Mouse (Mus musculus) right cerebral cortex, postnatal 36 days (tissue): ENCODE data around the gene Fam163b.

Experiments
- DNase-seq, 2 experiments: peaks; one replicate each; pipeline ENCODE4 v3.0.0; 2022; ENCODE audit warnings: low spot score in 2 of 2, mixed read lengths in 1 of 2

The Fam163b gene

DNA sequence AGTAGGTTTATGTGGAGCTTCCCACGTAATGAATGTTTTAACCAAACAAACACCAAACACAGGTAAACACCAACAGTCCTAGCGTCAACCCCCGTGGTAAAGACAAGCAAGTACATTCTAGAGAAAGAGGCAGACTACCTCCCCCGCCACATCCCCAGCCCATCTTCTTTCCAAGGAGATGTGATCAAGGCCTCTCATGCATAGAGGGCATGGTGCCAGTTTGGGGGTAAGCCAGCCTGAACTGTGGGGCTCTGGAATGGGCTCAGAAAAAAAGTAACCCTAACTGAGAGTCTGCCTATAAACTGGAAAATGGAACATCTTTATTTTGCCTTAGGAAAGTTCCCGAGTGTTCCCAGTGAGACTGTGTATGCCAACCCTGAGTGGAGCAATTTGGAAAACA, 6.4 kb downstream of the Fam163b start:
- no peak for DNase-seq

DNA sequence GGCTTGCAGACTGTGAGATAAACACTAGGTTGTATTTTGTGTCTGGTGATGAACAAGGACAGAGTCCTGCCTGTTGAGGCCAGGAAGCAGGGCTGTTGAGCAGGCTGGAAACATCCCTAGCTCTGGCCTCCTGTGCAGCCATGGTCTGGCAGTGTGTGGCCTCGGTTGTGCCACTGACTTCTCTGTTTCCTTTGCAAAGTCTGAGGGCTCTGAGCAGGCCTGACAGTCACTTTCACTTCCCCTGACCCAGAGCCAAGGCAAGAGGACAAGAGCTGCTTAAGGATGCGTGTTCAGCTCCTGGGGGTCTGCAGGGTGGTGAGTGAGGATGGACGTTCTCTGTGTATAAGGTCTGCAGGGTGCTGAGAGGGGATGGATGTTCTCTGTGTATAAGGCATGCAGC, 13.3 kb downstream of the Fam163b start:
- DNase-seq, result no peak

DNA sequence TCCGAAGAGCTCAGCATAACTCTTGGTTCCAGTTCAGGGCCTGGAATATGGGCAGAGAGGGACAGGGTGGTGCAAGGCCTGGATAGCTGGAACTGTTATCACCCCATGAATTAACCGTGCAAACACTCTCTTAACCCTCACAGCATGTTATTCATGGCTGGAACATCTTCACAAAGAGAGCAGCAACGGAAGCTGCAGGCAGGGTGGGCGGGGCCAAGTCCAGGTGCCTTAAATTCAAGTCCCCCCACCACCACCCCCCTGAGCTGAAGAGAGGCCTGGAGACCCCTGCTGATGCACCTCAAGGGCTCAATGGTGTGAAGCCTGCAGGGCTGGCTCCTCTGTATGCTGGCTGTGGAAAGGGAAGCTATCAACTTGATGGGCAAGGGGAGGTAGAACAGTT, 15.8 kb downstream of the Fam163b start:
- no peak for DNase-seq

DNA sequence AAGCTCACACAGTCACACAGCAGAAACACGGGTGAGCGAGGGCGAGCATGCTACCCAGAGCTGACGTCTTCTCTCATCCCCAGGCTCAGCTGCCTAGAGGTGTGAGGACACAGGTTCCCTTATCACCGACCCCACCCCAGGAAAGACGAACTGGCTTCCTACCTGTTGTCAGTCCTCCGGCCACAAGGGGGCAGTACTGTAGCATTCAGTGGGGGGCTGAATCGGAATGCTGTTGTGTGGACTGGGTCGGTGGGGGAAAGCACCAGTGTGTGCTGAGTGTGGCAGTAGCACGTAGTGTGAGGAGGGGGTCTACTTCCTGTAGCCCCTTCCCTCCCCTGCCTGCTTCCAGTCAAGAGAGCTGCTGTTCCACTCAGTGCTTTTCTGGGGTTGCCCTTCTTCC, 16.3 kb downstream of the Fam163b start:
- DNase-seq, result no peak

DNA sequence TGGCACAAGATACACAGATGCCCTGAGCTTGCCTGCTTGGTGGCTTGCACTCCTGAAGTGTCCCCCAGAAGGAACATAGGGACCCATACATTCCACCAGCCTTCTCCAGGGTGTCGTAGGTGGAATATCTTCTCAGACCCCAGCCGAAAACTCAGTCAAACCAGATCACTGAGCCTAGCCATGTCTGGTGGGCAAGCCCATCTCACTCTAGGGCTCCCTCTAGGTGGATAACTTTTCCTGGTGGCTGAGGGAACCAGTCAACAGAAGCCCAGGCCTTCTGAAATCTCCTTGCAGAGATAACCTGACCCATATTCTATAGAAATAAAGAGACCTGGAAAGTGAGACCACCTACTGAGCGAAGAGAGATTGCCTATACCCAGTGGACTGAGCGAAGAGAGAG, 19.2 kb downstream of the Fam163b start:
- no peak for DNase-seq

DNA sequence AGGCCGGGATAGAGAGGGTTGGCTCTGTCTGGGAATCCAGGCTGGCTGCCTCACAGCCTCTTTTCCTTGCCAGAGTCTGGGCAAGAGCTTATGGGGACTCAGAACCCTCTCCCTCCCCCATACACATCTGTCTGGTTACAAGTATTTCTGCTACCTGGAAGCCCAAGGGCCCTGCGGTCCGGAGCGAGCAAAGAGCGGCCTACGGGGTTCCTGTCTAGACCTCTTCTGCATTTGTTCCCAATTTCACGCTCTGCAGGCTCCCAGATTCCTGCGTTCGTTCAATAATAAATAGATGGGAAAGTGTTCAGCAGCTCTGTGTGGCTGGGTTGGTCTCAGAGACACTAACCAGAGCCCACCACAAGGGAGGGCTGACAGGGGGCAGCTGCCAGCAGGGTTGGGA, 19.7 kb downstream of the Fam163b start:
- DNase-seq, result no peak

DNA sequence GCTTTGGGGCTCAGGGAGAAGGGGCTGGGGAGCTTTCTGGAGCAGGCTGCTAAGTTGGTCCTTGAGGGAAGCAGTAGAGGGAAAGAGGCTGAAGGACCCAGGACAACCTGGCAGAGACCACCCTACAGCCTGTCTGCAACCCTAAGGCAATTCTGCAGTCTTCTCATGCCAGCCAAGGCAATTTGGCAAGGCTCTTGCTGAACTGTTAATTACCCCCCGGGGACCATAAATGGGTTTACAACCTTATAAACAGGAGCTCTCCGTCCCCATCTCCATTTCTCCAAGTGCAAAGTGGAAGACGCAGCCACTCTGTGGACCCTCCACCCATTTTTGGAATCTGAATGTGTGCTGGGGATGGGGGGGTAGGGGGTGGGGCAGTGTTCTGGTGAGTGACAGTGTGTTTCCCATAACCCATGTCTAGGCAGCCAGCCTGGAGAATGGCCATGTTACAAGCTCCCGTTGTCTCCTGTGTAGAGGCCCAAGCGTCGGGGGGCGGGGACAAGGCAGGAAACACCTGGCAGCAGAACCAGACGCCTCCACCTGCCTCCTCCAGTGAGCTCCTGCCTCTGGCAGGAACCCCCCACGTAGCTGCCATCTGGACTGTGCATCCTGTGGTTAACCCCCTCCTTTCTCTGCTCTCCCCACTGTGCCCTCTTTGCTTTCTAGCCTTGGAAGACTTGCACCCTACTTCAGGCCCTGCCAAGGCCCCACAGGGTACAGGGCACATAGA, 20.5 kb downstream of the Fam163b start:
- DNase-seq, result peak in 1 of 2 experiments; percentile 41

DNA sequence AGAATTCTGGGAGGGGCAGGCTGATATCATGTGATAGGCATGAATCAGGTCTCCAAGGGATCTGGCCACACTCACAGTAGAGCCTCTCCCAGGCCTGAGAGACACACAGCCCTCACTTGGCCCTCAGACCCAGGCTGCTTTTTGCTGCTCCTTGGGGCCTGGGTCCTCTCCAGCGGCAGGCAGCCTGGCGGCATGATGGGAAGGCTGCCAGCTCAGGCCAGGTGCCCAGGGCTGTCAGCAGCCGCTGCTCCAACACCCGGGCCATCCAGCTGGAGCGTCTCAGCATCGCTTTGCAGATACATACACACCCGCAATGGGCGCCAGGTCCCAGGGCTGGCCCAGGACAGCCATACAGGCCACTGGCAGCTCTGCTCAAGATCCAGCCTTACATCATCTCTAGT, 22.1 kb downstream of the Fam163b start:
- DNase-seq, result no peak

DNA sequence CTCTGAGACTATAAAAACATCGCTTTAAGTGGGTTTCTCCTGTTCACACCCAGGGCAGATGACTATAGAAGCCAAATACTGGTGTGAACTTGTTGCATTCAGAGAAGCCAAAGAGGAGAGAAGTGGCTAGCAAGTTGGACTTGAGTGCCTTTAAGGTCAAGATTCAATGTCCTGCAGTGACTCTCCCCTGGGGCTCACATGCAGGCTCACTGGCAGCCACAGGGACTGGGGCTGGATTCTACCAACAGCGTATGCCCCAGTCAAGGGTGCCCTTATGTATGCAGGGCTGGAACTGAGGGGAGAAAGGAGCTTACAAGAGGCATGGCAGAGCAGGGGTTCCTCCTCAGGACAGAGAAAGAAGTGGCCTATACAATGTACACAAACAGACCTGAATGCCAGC, 22.5 kb downstream of the Fam163b start:
- no peak for DNase-seq

DNA sequence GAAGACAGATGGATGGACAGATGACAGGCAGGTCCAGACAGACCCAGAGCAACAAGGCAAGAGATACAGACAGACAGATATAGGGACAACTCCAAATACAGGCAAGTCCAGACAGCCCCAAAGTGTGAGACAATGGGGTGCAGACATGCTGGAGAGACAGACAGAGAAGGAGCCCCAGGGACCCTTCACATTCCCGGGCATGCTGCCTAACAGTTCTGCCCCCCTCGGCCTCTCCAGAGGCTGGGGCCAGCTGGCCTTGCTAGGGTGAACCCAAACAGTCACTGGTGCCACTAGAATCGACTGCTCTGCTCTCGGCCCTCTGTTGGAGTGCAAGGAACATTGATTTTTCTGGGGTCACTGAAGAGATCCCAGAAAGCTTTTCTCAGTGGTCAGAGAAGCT, 23.8 kb downstream of the Fam163b start:
- DNase-seq, result no peak

DNA sequence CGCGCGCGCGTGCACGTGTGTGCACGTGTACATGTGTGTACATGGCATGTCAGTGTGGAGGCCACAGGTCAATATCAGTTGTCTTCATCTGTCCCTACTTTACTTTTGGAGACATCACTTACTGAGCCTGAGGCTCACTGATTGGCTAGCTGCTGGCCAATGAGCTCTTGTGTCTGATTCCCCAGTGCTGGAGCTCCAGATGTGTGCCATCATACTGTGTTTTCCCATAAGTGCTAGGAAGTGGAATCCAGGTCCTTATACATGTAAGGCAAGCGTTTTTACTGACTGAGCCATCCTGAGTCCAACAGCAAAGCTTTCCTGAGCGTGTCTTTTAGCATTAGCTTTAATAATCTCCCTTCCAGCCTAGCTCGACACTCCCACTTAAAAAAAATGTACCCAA, 28.1 kb downstream of the Fam163b start:
- no peak for DNase-seq

DNA sequence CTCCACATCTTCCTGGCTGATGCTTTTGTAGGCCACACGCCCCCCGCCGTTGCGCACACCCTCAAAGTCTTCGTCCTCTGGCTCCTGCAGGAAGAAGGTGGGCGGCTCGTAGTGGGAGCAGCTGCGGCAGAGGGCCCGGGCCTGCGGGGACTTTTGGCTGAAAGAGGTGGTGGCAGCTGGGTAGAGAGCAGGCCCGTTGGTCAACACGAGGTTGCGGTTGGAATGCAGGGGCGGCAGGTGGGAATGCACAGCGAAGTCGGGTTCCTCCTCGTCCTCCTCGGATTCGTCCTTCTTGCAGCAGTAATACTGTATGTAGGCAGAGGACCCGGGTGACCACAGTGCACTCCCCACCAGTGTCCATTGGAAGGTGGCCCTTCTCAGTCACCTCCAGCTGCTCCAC, 29.7 kb downstream of the Fam163b start:
- DNase-seq, result no peak

DNA sequence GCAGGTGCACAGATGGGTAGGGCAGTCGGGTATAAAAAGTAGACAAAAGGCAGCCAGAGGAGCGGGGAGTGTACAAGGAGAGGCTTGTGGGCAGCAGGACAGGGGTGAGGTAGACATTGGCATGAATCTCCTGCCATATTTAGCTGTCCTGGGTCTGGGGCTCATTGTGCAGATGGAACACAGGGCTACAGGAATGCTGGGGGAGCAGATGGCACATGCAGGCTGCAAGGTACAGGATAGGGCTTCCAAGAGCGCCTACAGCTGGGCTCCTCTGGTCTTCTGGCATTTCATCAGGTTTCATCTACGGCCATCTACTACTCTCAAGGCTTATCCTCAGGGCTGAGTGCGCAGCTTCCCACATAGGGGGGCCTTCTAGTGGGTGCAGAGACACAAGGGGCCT, 33.2 kb downstream of the Fam163b start:
- no peak for DNase-seq

DNA sequence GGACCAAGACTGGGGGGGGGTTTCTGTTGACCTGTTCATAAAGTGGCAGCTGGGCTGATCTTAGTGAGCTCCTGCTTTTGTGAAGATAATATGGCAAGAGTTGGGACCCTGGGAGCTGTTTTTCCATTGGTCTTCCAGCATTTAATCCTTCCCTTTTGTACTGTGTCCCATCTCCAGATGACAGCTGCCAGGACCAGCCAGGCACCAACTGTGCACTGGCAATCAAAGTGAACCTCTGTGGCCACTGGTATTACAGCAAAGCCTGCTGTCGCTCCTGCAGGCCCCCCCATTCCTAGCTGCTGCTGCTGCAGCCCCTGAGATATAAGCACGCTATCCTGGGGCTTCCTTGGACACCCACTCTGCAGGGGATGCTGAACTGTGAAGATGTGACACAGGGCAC, 34.1 kb downstream of the Fam163b start:
- DNase-seq, result no peak

DNA sequence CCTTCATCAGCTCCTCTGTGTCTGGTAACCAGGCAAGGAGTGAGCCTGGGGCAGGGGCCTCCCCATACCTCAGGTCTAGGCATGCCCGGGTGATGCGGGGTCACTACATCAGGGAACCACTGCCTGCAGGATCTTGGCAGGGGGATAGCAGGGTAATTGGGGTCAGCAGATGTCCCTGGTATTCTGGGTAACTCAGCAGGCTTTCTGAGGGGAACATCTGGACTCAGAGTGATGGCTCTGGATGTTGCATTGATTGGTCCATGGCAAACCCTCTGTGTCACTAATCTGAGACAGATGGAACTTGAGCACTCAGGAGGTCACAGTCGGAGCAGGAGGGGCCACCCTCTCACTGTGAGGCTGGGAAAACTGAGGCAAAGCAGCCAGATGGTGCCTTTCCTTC, 35.5 kb downstream of the Fam163b start:
- DNase-seq, result no peak

DNA sequence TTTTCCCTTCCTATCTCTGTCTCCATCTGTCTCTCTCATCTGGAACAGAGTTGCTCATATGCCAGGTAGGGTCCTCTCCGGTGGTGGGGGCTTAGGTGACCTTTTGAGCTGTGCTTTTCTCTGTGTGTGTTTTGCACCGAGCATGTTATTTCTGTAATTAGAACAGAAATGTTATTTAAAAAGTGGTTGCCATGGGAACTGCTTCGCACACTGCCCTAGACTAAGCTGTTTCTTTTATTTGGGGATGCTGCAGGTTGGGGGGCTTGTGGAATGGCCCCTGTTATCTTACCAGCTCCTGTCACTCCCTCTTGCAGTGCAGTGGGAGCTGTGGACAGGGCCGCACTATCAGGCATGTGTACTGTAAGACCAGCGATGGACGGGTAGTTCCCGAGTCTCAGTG, 38.7 kb downstream of the Fam163b start:
- DNase-seq, result no peak

DNA sequence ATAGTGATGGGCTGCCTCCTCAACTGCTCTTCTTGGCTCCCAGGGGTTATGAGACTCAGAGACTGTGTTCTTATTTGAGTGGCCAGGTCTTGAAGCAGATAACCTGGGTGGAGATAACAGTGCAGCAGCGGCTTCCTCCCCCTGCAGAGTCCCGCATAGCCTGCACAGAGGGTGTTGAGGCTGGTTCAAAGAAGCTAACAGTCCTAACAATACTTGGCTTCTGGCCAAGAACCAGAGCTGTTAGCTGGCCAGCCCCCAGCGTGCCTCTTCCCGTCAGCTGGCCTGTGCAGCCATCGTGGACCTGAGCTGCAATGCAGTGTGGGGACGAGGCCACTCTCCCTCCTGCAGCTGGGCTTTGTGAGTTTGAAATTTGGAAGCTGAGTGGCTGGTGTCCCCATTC, 44.5 kb downstream of the Fam163b start:
- no peak for DNase-seq

DNA sequence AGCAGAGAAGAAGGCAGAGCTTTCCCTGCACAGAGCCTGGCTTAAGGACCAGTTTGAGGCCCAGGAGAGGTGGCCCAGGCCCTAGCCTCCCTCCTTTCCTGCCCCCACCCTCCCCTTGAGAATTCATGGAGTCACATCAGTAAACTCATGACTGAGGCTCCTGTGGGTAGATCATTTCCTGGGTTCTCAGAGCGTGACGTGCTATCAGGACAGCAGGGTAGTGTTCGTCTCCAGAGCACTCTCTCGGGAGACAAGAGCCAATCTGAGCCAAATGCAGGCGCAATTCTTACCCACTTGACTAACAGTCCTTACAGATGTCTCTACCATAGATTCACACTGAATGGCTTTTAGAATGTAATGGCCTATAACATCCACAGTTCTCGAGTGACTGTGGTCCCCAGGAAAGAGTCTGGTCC, 45.0 kb downstream of the Fam163b start:
- DNase-seq, result no peak

DNA sequence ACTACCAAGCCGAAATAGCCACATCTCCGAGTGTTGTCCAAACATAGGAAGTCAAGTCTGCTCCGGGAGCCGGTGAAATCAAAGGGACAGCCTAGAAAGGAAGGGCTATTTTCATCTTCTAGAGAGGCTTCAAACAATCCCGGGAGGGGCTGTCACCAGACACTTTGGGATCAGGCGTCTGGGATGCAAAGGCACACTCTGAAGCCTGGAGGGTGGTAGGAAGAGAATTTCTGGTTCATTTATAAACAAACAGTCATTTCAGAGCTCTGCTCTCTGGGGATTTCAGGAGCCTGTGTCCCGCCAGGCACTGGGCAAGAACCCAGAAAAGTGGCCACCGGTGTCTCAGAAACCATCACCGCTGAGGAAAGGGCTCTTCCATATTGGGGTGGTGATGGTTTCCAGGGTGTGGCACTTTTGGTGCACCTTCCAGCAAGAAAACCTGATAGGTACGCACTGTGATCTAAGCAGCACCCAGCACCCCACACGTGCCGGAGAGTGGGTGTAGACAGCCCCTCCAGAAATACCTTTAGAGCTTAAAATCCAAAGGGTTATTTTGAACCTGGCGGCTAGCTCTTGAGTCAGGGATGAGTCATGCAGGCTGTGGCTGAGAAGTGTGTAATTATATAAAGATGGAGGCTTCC, 45.8 kb downstream of the Fam163b start:
- peak; percentile 78 to 82 for DNase-seq

DNA sequence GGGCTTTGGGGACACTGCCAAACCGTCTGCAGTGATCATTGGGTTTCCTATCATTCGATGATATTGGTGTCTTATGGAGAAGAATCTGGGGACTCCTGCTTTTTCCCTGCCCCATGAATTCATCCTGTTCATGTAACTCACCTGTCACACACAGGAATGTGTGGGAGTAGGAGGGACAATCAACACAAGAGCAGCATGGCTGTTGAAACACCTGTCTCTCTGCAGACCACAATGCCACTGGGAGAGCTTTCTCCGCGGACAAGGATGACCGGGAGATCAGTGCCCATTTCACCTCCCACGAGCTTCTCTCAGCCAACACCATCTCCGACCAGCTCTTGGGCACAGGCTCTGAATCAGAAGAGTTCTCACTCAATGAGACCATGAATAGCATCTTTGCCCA, 47.1 kb downstream of the Fam163b start:
- DNase-seq, result no peak

DNA sequence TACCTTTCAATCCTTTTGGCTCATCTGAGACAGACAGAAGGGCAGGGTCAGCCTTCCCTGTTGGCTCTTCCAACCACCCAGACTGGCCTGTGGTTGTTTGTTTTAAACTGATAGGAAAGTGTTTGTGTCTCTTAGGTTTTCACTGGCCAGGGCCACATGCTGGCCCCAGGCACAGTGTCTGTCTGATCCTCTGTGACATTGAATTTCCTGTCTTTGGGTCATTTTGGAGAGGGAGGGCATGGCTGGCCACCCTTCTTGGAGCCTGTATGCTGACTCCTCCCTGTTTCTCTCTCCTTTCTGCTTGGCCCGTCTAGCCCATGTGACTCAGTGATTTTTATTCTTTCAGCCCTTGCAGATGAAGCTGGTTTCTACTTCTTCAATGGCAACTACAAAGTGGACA, 53.1 kb downstream of the Fam163b start:
- DNase-seq, result no peak

DNA sequence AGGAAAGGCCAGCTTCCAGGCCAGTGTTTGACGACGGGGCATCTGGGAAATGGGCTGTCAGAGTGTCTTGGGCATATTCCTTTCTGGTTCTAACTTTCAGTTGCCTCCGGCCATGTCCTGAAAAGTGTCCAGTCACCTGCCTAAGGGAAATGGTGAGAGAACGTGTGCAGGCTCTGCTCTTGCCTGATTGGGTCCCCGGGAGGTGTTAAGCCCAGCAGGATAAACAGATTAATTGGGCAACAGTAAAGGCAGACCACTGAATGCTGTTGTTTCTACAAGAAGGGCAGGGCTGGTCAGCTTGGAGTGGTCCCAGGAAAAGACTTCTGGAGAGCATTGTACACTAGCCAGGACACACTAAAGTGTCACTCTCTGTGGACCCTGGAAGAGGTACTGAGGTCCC, 53.6 kb downstream of the Fam163b start:
- no peak for DNase-seq

DNA sequence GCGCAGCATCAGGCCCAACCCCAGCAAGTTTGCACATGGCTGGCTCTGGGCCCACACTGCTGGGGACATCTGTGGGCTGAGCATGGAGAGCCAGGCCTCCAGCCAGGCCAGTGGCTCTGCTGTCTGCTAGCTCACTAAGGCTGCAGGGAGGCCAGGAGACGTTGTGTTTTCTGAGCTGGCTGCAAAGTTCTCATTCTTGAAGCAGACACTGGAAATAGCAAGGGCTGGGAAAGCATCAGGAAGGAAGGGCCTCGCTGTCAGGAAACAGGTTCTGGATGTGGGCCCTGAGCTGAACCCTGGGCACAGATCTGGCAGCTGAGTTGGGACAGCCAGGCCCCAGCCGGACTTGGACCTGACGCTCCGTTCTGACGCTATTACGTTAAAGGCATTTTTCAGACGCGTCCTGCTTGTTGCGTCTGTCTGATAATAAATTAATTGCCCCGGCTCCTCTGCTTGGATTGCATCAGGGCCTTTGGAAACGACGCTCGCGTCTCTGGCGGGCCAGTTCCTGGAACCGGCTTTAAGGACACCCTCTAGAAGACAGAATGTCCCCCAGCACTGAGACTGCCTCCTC, 54.1 kb downstream of the Fam163b start:
- no peak for DNase-seq
